Mouse (Mus musculus): ENCODE data around the gene Ccdc155. TPM values are rescaled to one million over a fixed set of nuclear protein-coding genes. Genes with fewer than 3 reads are reported as not detected.

Ccdc155 gene
- polyA plus RNA-seq, 1 experiment from 2014 or later = 0.43 TPM

DNA sequence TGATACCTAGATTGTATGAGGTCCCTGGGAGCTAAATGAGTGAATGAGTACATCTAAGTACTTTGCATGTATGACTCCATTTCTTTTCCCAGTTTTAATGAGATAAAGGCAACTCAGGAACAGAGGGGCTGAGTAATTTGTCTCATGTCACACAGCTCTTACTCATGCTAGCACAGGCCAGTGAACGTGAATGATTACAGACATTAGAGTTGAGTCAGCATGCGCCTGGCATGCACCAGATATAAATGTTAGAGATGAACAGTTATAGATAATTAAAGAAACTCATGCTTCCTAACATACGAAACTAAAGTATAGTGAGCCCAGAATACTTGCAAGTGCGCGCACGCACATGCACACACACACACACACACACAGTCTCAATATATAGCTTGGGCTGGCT, 14.5 kb downstream of the Ccdc155 start:
- Histone ChIP-seq H3K4me1 (ENCODE audit: control insufficient read depth, insufficient read depth, low read length) (no peaks in the 10 kb centered on the region), H3K27ac (ENCODE audit: low read depth, low read length) (no peak overlapping the region), H3K9me3 (replicated peaks; ENCODE audit: control insufficient read depth, low read length) (no peaks in the 10 kb centered on the region), H3K4me2 (ENCODE audit: low read length) (no peak overlapping the region), H3K4me3 (ENCODE audit: low read depth, low read length) (no peak overlapping the region), H3K9ac (ENCODE audit: low read length) (no peak overlapping the region), H3K36me3 (ENCODE audit: control insufficient read depth, insufficient read depth, low read length) (no peaks in the 10 kb centered on the region), H3K27me3 (replicated peaks; ENCODE audit: control insufficient read depth, insufficient read depth, low read length) (0 out of 2 replicates have a peak, but pooled peaks cover 3% of the 10 kb centered on the region)
- ATAC-seq = no peak
- DNase-seq (ENCODE audit: low spot score) = no peak
- WGBS = 90% methylated on average over 6 of the region's 6 CpGs

DNA sequence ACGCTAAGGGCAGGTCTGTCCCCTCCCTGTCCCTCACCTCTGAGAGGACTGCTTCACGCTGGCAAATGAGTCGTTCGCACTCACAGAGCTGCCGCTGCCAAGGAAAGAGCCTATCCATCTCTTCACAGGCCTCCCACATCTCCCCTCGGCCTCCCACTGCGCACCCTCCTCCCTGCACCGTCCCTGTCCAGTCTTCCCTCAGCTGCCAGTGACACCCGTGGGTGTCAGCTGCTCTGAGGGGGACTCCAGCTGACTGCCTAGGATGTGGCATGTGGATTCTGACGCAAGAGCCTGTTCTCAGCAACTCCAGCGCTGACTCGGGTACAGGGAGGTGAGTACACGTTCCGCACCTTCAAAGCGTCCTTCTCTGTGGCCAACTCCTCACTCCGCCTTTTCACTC, 15.1 kb downstream of the Ccdc155 start:
- ATAC-seq (no peak), DNase-seq (ENCODE audit: low spot score) (no peak)
- no peak overlapping the region for H3K4me2 ChIP-seq (ENCODE audit: low read length)
- no peak overlapping the region for H3K27ac ChIP-seq (ENCODE audit: low read depth, low read length)
- WGBS = 55% methylated on average over 16 of the region's 16 CpGs
- H3K4me3 ChIP-seq (ENCODE audit: low read depth, low read length) = no peak overlapping the region
- no peaks in the 10 kb centered on the region for H3K36me3 ChIP-seq (ENCODE audit: control insufficient read depth, insufficient read depth, low read length)
- H3K9ac ChIP-seq (ENCODE audit: low read length) = no peak overlapping the region
- peaks cover 6% of the 10 kb centered on the region; the same call in 1 of the 2 replicates for H3K27me3 ChIP-seq (replicated peaks; ENCODE audit: control insufficient read depth, insufficient read depth, low read length)
- H3K9me3 ChIP-seq (replicated peaks; ENCODE audit: control insufficient read depth, low read length) = no peaks in the 10 kb centered on the region
- H3K4me1 ChIP-seq (ENCODE audit: control insufficient read depth, insufficient read depth, low read length) = no peaks in the 10 kb centered on the region

DNA sequence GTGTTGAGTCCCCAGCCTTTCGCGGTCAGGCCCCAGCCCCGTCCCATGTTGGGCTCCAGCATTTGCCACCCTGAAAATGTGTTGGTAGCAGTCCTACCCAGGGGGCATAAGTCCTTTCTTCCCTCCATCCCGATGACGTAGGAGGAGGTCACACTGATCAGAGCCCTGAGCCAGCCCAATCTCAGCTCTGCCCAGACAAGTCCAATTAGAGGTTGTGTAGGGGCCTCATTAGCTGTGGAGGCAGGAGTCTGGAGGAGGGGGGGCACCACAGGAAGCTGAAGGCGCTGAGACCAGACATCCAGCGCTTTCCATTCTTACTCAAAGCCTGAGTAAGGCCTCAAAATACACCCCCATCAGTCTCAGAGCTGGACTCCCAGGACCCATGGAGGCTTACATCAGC, 18.8 kb downstream of the Ccdc155 start:
- H3K4me2 ChIP-seq (ENCODE audit: low read length) = no peak overlapping the region
- ATAC-seq (no peak), DNase-seq (ENCODE audit: low spot score) (no peak)
- 44% methylated on average over 7 of the region's 7 CpGs for WGBS
- H3K4me1 ChIP-seq (ENCODE audit: control insufficient read depth, insufficient read depth, low read length) = peaks cover 7% of the 10 kb centered on the region; the same call in 1 of the 2 replicates
- peaks cover 42% of the 10 kb centered on the region for H3K27me3 ChIP-seq (replicated peaks; ENCODE audit: control insufficient read depth, insufficient read depth, low read length)
- H3K36me3 ChIP-seq (ENCODE audit: control insufficient read depth, insufficient read depth, low read length) = no peaks in the 10 kb centered on the region
- H3K27ac ChIP-seq (ENCODE audit: low read depth, low read length) = no peak overlapping the region
- H3K4me3 ChIP-seq (ENCODE audit: low read depth, low read length) = no peak overlapping the region
- no peaks in the 10 kb centered on the region for H3K9me3 ChIP-seq (replicated peaks; ENCODE audit: control insufficient read depth, low read length)
- H3K9ac ChIP-seq (ENCODE audit: low read length) = no peak overlapping the region

DNA sequence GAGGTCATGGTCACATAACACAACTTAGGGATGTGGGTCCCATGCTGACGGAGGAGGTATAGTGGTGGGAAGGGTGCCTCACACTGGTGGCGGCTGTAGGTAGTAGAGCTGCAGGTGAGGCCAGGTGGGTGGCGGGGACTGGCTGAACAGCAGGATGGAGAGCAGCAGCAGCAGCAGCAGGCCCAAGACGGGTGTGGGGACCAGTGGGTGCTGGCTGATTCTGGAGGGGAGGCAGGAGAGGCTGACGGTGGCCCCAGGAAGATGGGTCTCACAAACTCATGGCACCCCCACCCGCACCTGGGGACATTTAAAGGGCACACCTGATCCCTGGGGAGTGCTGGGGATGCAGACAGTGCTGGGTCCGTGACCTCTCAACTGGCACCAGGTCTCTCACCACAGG, 21.0 kb downstream of the Ccdc155 start:
- Histone ChIP-seq H3K9me3 (replicated peaks; ENCODE audit: control insufficient read depth, low read length) (no peaks in the 10 kb centered on the region), H3K27ac (ENCODE audit: low read depth, low read length) (no peak overlapping the region), H3K27me3 (replicated peaks; ENCODE audit: control insufficient read depth, insufficient read depth, low read length) (peaks cover 62% of the 10 kb centered on the region), H3K36me3 (ENCODE audit: control insufficient read depth, insufficient read depth, low read length) (no peaks in the 10 kb centered on the region), H3K4me1 (ENCODE audit: control insufficient read depth, insufficient read depth, low read length) (peaks cover 7% of the 10 kb centered on the region; the same call in 1 of the 2 replicates), H3K9ac (ENCODE audit: low read length) (no peak overlapping the region), H3K4me2 (ENCODE audit: low read length) (no peak overlapping the region), H3K4me3 (ENCODE audit: low read depth, low read length) (no peak overlapping the region)
- 58% methylated on average over 7 of the region's 7 CpGs for WGBS
- DNase-seq (ENCODE audit: low spot score) (no peak), ATAC-seq (no peak)

DNA sequence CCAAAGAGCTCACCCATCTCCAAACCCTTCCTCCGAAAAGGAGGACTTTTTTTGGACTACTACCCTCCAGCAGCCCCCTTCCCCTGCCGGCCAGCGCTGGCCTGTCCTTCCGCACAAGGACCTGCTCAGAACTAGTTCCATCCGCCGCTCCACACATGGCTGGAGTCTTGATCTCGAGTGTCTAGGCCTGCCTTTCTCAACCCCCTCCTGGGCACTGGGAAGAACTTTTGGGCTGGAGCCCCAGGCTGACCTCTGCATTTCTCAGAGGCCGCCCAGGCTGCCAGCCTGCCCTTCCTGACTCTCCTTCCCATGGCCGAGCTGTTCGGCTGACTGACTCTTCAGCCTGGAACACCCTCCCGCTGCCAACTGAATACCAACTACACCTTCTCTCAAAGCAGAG, 22.1 kb downstream of the Ccdc155 start:
- peak overlapping the region; percentile 26; the same call in 1 of the 2 replicates for H3K9ac ChIP-seq (ENCODE audit: low read length)
- DNase-seq (ENCODE audit: low spot score) = no peak

DNA sequence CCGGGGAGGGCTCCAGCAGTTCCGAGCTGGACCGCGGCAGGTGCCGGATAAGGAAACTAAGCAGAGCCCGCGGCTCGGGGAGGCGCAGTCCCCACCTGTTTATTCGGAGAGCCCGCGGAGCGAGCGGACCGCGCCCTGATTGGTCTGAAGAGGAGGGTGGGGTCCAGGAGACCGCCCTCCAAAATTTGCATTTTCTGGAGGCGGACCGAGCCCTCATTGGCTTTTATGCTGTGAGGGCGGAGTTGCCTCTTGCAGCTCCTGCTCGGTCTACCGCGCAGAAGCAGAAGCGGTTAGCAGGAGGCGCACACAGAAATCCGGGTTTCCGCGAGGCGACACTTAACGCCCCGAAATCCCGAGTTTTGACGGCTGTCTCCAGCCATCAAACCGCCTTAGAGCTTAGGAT, 22.5 kb downstream of the Ccdc155 start:
- peaks cover 75% of the 10 kb centered on the region for H3K27me3 ChIP-seq (replicated peaks; ENCODE audit: control insufficient read depth, insufficient read depth, low read length)
- DNase-seq (ENCODE audit: low spot score) = peak; percentile 93
- H3K4me3 ChIP-seq (ENCODE audit: low read depth, low read length) = peak overlapping the region; percentile 19
- H3K36me3 ChIP-seq (ENCODE audit: control insufficient read depth, insufficient read depth, low read length) = no peaks in the 10 kb centered on the region
- H3K4me1 ChIP-seq (ENCODE audit: control insufficient read depth, insufficient read depth, low read length) = peaks cover 7% of the 10 kb centered on the region; the same call in 1 of the 2 replicates
- H3K9ac ChIP-seq (ENCODE audit: low read length) = peak overlapping the region; percentile 26; the same call in 1 of the 2 replicates
- no peaks in the 10 kb centered on the region for H3K9me3 ChIP-seq (replicated peaks; ENCODE audit: control insufficient read depth, low read length)
- WGBS = under 1% methylated on average over 34 of the region's 34 CpGs
- H3K4me2 ChIP-seq (ENCODE audit: low read length) = peak overlapping the region; percentile 50
- peak; percentile 94 for ATAC-seq
- no peak overlapping the region for H3K27ac ChIP-seq (ENCODE audit: low read depth, low read length)

More for the DNA sequence above, 22.1 kb downstream of the Ccdc155 start:
- 19% methylated on average over 11 of the region's 11 CpGs for whole genome bisulfite sequencing
- H3K36me3 ChIP-seq (ENCODE audit: control insufficient read depth, insufficient read depth, low read length) = no peaks in the 10 kb centered on the region
- H3K27ac ChIP-seq (ENCODE audit: low read depth, low read length) = no peak overlapping the region
- H3K9me3 ChIP-seq (replicated peaks; ENCODE audit: control insufficient read depth, low read length) = no peaks in the 10 kb centered on the region
- H3K4me2 ChIP-seq (ENCODE audit: low read length) = peak overlapping the region; percentile 50
- peaks cover 71% of the 10 kb centered on the region for H3K27me3 ChIP-seq (replicated peaks; ENCODE audit: control insufficient read depth, insufficient read depth, low read length)
- peaks cover 7% of the 10 kb centered on the region; the same call in 1 of the 2 replicates for H3K4me1 ChIP-seq (ENCODE audit: control insufficient read depth, insufficient read depth, low read length)
- H3K4me3 ChIP-seq (ENCODE audit: low read depth, low read length) = peak overlapping the region; percentile 19
- ATAC-seq = 0 out of 2 replicates have a peak, but pooled peaks have one; percentile 26

DNA sequence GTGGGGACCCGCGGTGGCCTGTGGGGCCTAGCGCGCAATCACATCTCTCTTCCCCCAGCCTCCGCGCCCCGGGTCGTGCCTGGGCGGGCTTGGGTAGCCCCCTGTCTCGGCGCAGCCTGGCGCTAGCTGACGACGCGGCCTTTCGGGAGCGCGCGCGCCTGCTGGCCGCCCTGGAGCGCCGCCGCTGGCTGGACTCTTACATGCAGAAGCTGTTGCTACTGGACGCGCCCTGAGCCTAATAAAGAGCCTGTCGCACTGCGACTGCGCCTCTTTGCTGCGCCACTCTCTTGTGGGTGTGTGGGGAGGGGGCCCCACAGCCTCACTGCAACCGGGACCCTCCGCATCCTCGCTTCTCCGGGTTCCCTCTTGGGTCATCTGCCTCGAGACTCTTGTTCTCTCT, 23.2 kb downstream of the Ccdc155 start:
- H3K9me3 ChIP-seq (replicated peaks; ENCODE audit: control insufficient read depth, low read length) = no peaks in the 10 kb centered on the region
- no peak overlapping the region for H3K27ac ChIP-seq (ENCODE audit: low read depth, low read length)
- DNase-seq (ENCODE audit: low spot score) = no peak
- H3K9ac ChIP-seq (ENCODE audit: low read length) = no peak overlapping the region
- H3K4me2 ChIP-seq (ENCODE audit: low read length) = peak overlapping the region; percentile 50
- H3K4me3 ChIP-seq (ENCODE audit: low read depth, low read length) = peak overlapping the region; percentile 6; the same call in 1 of the 2 replicates
- ATAC-seq = no peak; the same call in 1 of the 2 replicates
- H3K4me1 ChIP-seq (ENCODE audit: control insufficient read depth, insufficient read depth, low read length) = peaks cover 7% of the 10 kb centered on the region; the same call in 1 of the 2 replicates
- H3K36me3 ChIP-seq (ENCODE audit: control insufficient read depth, insufficient read depth, low read length) = no peaks in the 10 kb centered on the region
- 6% methylated on average over 24 of the region's 35 CpGs for WGBS
- H3K27me3 ChIP-seq (replicated peaks; ENCODE audit: control insufficient read depth, insufficient read depth, low read length) = peaks cover 81% of the 10 kb centered on the region

DNA sequence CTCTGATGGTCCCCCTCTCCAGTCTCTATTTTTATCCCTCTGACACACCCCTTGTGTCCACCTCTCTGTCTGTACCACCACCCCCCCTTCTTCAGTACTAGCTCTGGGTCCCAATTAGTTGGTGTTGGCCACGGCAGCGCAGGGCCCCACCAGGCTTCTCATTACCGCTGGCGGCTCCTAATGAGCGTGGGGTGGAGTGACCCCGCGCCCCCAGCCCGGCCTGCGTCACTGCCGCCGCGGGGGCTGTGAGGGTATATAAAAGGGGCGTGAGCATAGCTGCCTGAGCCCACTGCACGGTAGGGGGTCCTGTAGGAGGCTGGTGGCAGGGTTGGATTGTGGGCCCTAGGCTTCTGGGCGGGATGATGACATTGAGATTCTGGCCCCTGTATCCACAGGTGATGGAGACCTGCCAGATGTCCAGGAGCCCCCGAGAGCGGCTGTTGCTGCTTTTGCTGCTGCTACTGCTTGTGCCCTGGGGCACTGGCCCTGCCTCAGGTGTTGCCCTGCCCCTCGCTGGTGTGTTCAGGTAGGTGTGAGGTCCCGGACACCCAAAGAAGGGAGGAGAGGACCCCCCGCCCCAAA, 23.7 kb downstream of the Ccdc155 start, which contains the start of gene Pth2:
TSS of gene Pth2 (plus strand) at position 100 of the 582 bp plus-strand sequence.
- ATAC-seq (no peak), DNase-seq (ENCODE audit: low spot score) (no peak)
- Histone ChIP-seq H3K27ac (ENCODE audit: low read depth, low read length) (no peak within 1 kb of the TSS), H3K36me3 (ENCODE audit: control insufficient read depth, insufficient read depth, low read length) (no peaks in the 10 kb centered on the region), H3K4me3 (ENCODE audit: low read depth, low read length) (peak within 1 kb of the TSS; percentile 19; the same call in 1 of the 2 replicates), H3K4me2 (ENCODE audit: low read length) (peak within 1 kb of the TSS; percentile 50), H3K4me1 (ENCODE audit: control insufficient read depth, insufficient read depth, low read length) (peaks cover 7% of the 10 kb centered on the region; the same call in 1 of the 2 replicates), H3K9ac (ENCODE audit: low read length) (no peak within 1 kb of the TSS), H3K27me3 (replicated peaks; ENCODE audit: control insufficient read depth, insufficient read depth, low read length) (peaks cover 87% of the 10 kb centered on the region), H3K9me3 (replicated peaks; ENCODE audit: control insufficient read depth, low read length) (no peaks in the 10 kb centered on the region)
- 9% methylated on average over 20 of the region's 20 CpGs for WGBS

DNA sequence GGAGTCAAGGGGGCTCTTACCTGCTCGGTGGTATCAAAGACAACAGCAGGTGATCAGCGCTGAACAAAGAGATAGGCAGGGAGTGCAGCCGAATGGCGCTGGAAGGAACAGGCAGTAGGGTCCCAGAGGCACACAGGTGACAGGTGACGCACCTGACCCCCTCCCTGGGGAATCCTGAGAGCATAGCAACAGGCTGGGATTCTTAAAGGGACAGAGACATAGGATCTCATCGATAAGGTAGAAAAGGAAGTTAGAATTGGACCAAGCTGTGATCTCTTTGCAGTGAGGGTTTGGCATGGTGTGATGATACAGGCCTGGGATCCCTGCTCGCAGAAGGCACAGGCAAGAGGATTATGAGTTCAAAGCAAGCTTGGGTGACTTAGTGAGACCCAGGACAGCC, 25.2 kb downstream of the Ccdc155 start, which contains the start of gene Gfy:
TSS of gene Gfy (minus strand) at position 101 of the 400 bp plus-strand sequence.
- peaks cover 98% of the 10 kb centered on the region for H3K27me3 ChIP-seq (replicated peaks; ENCODE audit: control insufficient read depth, insufficient read depth, low read length)
- no peak for DNase-seq (ENCODE audit: low spot score)
- 23% methylated on average over 7 of the region's 7 CpGs for WGBS
- H3K36me3 ChIP-seq (ENCODE audit: control insufficient read depth, insufficient read depth, low read length) = no peaks in the 10 kb centered on the region
- H3K27ac ChIP-seq (ENCODE audit: low read depth, low read length) = no peak within 1 kb of the TSS
- H3K4me1 ChIP-seq (ENCODE audit: control insufficient read depth, insufficient read depth, low read length) = peaks cover 7% of the 10 kb centered on the region; the same call in 1 of the 2 replicates
- no peak within 1 kb of the TSS for H3K4me3 ChIP-seq (ENCODE audit: low read depth, low read length)
- H3K4me2 ChIP-seq (ENCODE audit: low read length) = no peak within 1 kb of the TSS
- ATAC-seq = no peak
- no peak within 1 kb of the TSS for H3K9ac ChIP-seq (ENCODE audit: low read length)
- no peaks in the 10 kb centered on the region for H3K9me3 ChIP-seq (replicated peaks; ENCODE audit: control insufficient read depth, low read length)

All from forebrain, embryonic 14.5 days (tissue).